Mouse (Mus musculus): ENCODE measurements around the gene Fcamr.

Gene Fcamr

DNA sequence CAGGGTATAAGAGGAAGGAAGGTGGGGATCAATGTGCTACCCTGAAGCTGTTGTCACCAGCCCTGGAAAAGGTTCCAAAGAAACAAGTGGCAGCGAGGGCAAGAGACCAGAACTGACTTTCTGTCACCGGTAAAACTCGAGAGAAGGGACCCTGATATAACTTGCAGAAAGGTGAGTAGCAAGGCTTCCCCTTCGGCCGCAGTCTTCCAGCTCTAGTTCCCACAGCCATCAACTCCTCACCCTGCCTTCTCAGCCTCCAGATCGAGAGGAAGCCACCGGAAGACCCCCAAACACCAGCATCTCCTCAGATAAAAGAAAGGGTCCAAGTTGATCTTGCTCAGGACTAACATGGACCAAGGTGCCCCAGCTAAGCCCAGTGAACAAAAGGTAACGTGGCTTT, at the start of gene Fcamr:
TSS of gene Fcamr (plus strand) at position 301 of the 400 bp plus-strand sequence.
- no peak for DNase-seq

DNA sequence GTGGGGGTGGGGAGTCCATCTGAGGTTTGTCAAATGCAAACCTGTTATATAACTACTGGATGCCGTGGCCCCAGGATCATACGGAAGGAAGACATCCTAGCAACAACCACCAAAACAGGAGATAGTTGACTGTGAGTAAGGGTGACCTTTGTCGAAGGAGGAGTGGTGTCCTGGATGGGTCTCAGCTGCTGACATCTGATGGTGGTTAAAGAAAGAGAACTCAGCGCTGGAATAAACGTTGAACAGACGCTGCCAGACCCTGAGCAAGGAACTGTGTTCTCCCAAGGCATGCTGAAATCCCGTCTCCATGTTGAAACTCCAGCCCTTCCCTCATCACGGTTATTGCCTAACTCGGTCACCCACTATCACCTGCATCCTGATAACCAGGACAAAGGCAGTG, 41.0 kb upstream of the Fcamr start:
- DNase-seq: no peak

DNA sequence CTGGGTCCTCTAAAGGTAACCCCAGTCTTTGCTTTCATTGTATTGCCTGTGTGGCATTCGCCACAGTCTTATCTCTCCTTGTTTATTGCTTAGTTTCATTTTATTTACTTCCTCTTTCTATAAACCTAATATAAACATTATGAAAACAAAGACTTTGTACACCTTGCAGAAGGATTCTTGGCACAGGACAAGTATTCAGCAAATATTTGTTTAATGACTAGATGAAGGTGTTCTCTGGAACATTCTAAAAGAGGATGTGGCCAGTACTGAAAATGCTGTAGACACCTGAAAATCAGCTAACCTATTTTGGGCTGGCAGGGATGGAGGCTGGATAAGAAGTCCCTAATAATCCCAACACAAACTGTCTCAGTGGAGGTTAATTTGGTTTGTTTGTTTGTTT, 39.1 kb upstream of the Fcamr start:
- DNase-seq: no peak

- no peak for DNase-seq
Measured at GRCm38 (mm10) chr1:130762045-130762760, 38.5 kb upstream of the Fcamr start.

DNA sequence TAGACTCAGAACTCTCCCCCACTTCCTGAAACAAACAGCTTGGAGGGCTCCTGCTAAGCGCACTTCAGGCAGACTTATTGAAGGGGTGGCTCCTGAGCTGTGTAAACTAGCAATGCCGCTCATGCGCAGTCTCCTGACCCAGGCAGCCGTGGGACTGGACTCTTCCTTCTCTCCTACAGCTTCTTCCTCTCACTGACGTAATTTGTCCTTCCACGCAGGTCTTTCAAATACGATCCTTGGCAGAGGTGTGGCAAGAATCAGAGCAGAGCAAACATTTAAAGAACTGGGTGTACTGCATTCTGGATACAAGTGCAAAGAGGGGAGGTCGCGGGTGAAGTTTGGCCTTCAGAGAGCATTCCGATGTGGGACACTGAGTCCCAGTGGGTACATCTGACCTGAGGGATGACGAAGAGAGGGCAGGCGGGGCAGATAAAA, 36.7 kb upstream of the Fcamr start:
- no peak for DNase-seq

DNA sequence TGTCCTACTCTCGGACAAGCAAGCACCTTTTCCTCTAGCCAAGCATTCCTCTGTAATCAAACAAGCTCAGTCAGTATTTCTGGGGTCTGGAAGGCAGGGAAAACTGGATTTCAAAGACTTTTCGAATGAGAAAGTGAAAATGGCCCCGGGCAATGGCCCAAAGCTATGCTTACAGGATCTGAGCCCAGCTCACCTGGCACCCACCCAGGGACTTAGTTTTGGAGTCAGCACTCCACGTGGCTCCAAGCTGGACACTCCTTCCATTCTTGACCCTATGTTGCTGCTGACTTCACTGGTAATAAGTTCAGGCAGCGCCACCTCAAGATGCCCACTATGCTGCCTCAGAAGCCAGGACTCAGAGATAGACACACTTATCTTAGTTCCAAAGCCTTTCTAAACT, 33.6 kb upstream of the Fcamr start:
- DNase-seq: no peak

DNA sequence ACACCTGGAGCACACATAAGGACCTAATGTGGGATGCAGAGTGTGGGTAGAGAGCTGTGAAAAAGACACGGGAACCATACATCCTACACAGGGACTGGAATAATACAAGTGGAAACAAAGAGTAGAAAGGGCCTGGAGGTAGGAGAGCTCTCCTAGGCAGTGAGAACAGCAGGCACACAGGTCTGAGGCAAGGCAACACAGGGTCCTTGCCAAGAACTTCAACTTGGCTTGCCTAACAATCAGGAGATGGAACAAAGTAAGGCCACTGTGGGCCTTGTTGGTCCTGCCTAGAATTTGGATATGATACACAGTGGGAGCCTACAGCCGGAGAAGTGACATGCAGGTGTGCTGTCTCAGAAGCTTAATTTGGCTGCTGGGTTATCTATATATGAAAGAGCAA, 30.8 kb upstream of the Fcamr start:
- no peak for DNase-seq

DNA sequence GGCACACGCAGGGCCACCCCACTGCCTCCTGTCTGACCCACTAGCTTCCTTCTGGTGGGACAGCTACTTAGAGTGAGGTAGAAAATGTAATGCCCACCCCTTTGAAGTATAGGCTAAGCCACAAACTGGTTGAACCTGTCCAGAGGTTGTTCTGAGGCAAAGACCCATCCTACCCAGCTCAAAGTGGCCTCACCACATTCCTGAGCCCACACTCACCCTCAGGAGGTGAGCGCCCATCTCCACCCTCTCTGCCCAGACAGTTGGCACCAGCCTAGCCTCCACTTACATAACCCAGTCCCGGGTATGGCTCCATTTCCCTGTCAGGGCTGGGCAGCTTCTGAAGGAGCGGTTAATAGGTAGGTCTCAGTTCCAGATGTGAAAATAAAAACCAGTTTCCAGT, 30.2 kb upstream of the Fcamr start:
- no peak for DNase-seq

DNA sequence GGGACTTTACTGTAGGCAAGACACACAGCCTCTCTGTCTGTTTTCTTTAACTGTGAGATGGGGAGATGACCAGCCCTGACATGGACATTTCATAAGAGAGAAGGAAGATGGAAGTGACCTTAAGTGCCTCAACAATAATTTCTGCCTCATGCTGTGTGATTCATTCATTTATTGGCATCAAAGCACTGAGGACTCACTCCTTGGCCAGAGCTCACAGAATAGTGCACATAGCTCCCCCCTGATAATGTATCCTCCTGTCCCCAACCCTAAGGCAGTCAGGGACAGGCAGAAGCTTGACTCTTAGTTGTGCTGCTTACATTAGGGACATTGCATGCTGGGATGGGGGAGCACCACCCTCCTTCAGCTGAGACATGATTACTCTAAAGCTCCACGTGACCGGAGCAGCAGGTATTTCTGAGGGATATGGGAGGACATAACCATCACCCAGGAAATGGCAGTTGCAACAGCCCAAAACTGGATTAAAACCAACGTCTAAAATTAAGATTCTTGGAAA, 29.7 kb upstream of the Fcamr start:
- DNase-seq: no peak

DNA sequence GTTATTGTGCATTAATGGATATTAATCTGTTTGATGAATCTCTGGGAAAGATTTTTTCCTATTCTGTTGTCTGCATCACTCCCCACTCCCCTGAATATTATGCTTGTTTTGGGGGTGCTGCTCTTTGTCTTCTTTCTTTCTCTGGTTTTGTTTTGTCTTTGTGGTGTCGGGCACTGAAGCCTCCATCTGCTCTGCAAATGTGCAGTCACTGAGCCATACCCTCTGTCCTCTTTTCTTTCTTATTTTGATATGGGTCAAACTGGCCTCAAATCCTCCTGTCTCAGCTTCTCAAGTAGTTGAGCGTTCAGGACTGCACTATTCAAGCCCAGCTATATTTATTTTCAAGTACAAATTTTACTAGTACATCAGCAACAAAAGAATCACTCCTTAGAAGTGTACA, 25.5 kb upstream of the Fcamr start:
- DNase-seq: no peak

- no peak for DNase-seq
Measured at GRCm38 (mm10) chr1:130775691-130776331, 24.9 kb upstream of the Fcamr start.

- no peak for DNase-seq
Measured at GRCm38 (mm10) chr1:130776645-130777044, 24.1 kb upstream of the Fcamr start.

DNA sequence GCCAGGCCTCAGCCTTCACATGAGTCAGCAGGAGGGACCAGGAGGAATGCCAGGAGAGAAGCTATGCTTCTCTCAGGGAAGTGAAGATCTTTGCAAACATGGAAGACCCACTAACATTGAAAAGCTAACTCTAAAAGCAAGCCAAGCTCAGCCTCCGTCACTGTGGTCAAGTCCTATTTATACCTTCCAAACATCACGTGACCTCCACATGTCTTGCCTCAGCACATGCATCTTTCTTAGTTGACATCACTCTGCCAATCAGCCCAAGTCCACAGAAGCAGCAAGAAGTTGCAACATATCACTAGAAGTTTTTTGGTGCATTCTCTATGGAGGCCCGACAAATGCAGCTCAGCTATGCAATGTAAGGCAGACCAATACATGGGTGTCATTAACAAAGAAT, 20.8 kb upstream of the Fcamr start:
- no peak for DNase-seq

- DNase-seq: no peak
Measured at GRCm38 (mm10) chr1:130784054-130784453, 16.6 kb upstream of the Fcamr start.

- no peak for DNase-seq
Measured at GRCm38 (mm10) chr1:130787001-130787400, 13.7 kb upstream of the Fcamr start.

DNA sequence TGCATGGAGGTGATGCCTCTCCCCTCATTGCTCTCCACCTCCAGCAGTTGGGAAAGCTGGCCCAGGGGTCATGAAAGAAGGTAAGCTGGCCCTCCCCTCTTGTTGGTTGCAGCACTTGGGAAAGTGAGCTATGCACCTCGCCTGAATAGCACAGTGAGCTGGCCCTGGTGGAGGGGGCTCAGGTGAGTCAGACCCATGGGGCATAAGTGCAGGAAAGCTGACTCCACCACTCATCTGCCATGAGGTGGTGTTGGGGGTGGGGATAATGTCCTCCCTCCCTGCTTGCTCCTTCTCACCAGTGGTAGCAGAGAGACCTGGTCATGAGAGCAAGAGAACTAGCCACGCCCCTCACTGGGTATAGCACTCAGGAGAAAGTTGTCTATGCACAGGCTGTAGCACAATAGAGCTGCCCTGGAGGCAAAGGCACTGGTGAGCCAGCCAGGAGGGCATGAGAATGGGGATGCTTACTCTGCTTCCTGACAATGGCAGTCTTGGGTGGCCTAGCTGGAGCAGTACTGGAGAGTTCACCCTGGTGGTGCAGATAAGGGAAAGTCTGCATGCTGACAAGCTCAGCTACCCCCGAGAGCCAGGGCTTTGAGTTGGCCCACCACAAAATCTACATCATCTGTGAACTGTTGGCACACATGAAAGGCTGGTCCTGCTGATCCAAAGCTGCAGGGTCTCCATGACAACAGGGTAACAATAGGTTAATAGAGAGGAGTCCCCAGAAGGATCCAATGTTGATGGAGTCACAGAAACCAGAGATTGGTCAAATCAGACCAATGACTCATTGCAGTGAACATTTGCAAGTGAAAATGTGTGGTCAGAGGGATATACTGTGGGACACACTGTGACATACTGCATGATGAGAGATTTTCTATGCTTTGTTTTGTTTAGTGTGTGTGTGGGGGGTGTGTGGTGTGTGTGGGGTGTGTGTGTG, 10.9 kb upstream of the Fcamr start:
- DNase-seq: no peak

GRCm38 (mm10) chr1:130795331-130795730, 5.4 kb upstream of the Fcamr start:
- no peak for DNase-seq

- DNase-seq: peak; percentile 10
Measured at GRCm38 (mm10) chr1:130796967-130797684, 3.6 kb upstream of the Fcamr start.

DNA sequence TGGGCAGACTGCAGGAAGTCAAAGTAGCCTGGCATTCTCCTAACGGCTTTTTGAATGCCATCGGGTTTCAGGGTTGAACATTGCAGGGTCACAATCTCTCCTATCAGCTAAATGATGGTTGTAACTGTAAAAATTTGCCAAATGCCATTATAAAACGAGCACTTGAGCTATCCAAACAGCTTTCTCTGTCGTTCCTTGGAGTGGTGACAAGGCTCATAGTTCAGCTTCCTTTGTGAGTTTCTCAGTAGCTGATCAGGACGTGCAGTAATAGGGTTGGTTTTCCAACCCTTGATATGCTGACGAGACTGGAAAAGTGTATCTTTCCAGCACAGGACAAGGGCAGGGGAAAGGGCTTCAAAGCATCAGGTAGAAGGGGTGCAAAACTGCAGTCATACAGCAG, 2.7 kb upstream of the Fcamr start:
- DNase-seq: no peak

- DNase-seq: no peak
Measured at GRCm38 (mm10) chr1:130798551-130798950, 2.2 kb upstream of the Fcamr start.

DNA sequence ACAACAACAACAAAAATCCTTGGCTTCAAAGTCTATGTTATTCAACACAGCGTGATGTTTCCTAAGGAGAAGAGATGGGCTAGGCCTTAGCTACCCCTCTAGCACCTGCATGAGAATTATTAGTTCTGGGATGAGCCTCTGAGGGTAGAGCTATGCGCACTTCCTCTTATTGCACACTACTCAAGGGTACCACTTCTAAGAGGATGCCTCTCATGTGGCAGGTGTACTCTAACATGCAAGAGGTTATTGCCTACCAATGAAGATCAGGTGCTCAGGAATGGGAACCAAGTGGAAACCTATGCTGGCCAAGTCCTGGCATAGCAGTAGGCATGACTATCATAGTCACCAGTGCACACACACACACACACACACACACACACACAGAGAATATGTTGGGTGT, 1.3 kb upstream of the Fcamr start:
- no peak for DNase-seq

- DNase-seq: no peak
Measured at GRCm38 (mm10) chr1:130801511-130801910, 809 bp downstream of the Fcamr start.

- DNase-seq: no peak
Measured at GRCm38 (mm10) chr1:130802976-130803375, 2.3 kb downstream of the Fcamr start.

All from cerebellum, adult 11-12 months (tissue).